Mouse (Mus musculus): ENCODE data around the gene Gm20388. TPM values are rescaled to one million over a fixed set of nuclear protein-coding genes. Genes with fewer than 3 reads are reported as not detected.

Gm20388 gene
- polyA plus RNA-seq, 1 experiment from 2014 or later: not detected

DNA sequence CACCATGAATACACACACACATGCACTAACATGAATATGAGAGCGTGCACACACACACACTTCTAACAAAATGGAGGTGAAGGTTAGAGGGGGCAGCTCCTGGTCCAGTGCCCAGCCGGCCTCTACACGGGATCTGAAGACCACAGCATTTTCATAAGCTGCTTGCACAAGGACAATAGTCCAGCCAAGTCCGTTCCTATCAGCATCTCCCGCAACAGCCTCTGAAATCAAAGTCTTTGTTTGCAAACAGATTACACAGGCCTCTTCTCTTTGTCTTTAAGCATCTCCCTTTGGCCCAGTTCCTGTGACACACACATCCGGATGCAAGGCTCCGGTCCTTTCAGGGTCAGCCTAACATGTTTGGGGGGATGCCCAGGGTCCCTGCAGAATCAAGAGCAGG, 1958.3 kb downstream of the Gm20388 start:
- Histone ChIP-seq H3K27ac (ENCODE audit: low read depth, low read length) (no peak overlapping the region), H3K4me3 (ENCODE audit: low read depth, low read length) (no peak overlapping the region), H3K4me2 (no peak overlapping the region), H3K9me3 (ENCODE audit: control insufficient read depth, low read length) (no peaks in the 10 kb centered on the region), H3K27me3 (ENCODE audit: control insufficient read depth, insufficient read depth, low read length) (no peaks in the 10 kb centered on the region), H3K4me1 (ENCODE audit: control insufficient read depth, insufficient read depth, low read length) (no peaks in the 10 kb centered on the region), H3K36me3 (ENCODE audit: control insufficient read depth, insufficient read depth, low read length) (no peaks in the 10 kb centered on the region), H3K9ac (ENCODE audit: low read length) (no peak overlapping the region)
- WGBS: 72% methylated on average over 7 of the region's 7 CpGs
- ATAC-seq (ENCODE audit: low FRiP score): no peak
- DNase-seq (ENCODE audit: low spot score, missing footprints): no peak

DNA sequence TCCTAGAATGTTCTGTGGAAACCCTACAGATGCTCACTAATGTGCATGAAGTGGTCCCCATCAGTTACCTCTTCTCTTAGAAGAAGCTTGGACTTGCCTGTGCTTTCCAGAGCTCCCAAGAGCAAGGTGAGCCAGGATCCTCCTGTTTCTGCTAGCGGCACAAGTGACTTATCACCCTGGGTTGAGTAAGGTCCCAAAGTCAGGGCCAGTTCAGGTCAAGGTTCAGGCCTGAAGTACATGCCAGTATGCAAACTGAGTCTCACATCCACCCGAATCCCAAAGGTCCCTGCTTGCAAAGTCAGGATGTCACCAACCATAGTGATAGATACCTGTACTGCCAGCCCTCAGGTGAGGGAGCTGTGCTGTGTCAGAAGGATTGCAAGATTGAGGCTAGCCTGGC, 1959.5 kb downstream of the Gm20388 start:
- Histone ChIP-seq H3K4me2 (no peak overlapping the region), H3K27ac (ENCODE audit: low read depth, low read length) (no peak overlapping the region), H3K36me3 (ENCODE audit: control insufficient read depth, insufficient read depth, low read length) (no peaks in the 10 kb centered on the region), H3K9me3 (ENCODE audit: control insufficient read depth, low read length) (no peaks in the 10 kb centered on the region), H3K4me1 (ENCODE audit: control insufficient read depth, insufficient read depth, low read length) (no peaks in the 10 kb centered on the region), H3K9ac (ENCODE audit: low read length) (no peak overlapping the region), H3K4me3 (ENCODE audit: low read depth, low read length) (no peak overlapping the region), H3K27me3 (ENCODE audit: control insufficient read depth, insufficient read depth, low read length) (no peaks in the 10 kb centered on the region)
- no peak for ATAC-seq (ENCODE audit: low FRiP score)
- no peak for DNase-seq (ENCODE audit: low spot score, missing footprints)
- WGBS: 90% methylated on average over 2 of the region's 2 CpGs

DNA sequence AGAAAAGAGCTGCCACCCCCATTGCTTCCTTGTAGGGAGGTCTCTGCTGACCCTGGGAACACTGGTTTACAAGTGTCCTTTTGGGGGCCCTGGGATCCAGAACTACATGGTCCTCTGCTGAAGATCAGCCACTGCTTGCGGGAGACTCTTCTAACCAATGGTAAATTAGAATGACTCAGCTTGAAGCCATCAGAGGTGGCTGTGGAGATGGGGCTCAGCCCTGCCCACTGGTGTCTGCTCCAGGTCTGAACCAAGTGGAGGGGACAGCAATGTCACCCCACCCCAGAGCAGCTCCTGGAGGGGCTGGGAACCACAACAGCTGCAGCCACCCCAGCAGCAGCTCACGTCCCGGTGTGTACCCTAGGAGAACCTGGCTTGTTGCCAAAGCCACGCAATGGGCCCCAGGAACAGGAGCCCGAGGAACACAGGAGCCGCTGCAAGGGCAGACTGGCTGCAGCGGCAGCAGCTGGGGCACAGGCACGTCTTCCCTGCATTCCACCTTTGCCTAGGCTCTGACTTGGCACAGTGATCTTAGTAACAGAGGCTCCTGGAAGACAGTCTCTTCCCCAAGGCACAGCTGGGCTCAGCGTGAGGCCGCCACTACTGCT, 1961.3 kb downstream of the Gm20388 start:
- H3K9ac ChIP-seq (ENCODE audit: low read length): no peak overlapping the region
- no peak overlapping the region for H3K4me3 ChIP-seq (ENCODE audit: low read depth, low read length)
- no peaks in the 10 kb centered on the region for H3K4me1 ChIP-seq (ENCODE audit: control insufficient read depth, insufficient read depth, low read length)
- no peak overlapping the region for H3K4me2 ChIP-seq
- H3K27me3 ChIP-seq (ENCODE audit: control insufficient read depth, insufficient read depth, low read length): no peaks in the 10 kb centered on the region
- no peaks in the 10 kb centered on the region for H3K36me3 ChIP-seq (ENCODE audit: control insufficient read depth, insufficient read depth, low read length)
- DNase-seq (ENCODE audit: low spot score, missing footprints) (no peak), ATAC-seq (ENCODE audit: low FRiP score) (no peak)
- no peak overlapping the region for H3K27ac ChIP-seq (ENCODE audit: low read depth, low read length)
- WGBS: 39% methylated on average over 10 of the region's 10 CpGs
- H3K9me3 ChIP-seq (ENCODE audit: control insufficient read depth, low read length): no peaks in the 10 kb centered on the region

DNA sequence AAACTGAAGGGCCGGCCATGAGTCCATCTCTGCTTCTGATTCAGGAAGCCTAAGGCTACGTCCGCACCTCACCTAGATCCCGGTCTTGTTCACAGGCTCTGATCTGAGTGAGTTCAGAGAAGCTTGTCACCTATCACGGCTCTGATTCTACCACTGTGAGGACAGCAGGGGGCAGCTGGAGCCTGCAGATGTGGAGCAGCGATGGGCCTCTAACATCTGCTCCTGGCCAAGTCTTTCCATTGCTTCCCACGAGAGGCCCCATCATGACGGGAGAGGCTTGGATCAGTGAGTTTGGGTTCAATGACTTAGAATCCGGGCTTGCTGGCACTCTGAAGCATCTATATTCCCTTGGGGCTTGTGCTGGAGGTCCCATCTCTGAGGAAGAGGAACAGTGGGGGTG, 1963.4 kb downstream of the Gm20388 start:
- H3K27me3 ChIP-seq (ENCODE audit: control insufficient read depth, insufficient read depth, low read length): no peaks in the 10 kb centered on the region
- H3K4me3 ChIP-seq (ENCODE audit: low read depth, low read length): no peak overlapping the region
- H3K9me3 ChIP-seq (ENCODE audit: control insufficient read depth, low read length): no peaks in the 10 kb centered on the region
- no peaks in the 10 kb centered on the region for H3K36me3 ChIP-seq (ENCODE audit: control insufficient read depth, insufficient read depth, low read length)
- no peaks in the 10 kb centered on the region for H3K4me1 ChIP-seq (ENCODE audit: control insufficient read depth, insufficient read depth, low read length)
- no peak for ATAC-seq (ENCODE audit: low FRiP score)
- 73% methylated on average over 9 of the region's 9 CpGs for WGBS
- no peak for DNase-seq (ENCODE audit: low spot score, missing footprints)
- no peak overlapping the region for H3K4me2 ChIP-seq
- H3K27ac ChIP-seq (ENCODE audit: low read depth, low read length): no peak overlapping the region
- no peak overlapping the region for H3K9ac ChIP-seq (ENCODE audit: low read length)

DNA sequence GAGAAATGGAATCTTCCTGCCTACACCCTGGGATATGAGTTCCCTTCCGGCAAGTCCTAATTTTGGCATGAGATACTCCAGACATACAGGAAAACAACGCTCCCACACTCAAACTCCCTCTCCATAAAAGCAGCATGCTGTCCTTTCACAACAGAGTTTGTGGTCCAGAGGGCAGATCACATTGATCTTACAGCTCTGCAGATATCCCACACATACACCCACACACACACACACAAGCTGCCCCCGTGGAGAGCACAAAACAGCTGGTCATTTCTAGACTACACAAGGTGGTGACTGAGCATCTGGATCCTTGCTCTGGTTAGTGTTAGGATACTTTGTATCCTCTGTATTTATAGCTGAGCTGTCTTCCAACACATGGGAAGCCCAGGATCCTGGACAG, 1964.4 kb downstream of the Gm20388 start:
- 85% methylated on average over 3 of the region's 3 CpGs for WGBS
- ATAC-seq (ENCODE audit: low FRiP score) (no peak), DNase-seq (ENCODE audit: low spot score, missing footprints) (no peak)
- H3K4me2 ChIP-seq: no peak overlapping the region
- H3K4me1 ChIP-seq (ENCODE audit: control insufficient read depth, insufficient read depth, low read length): no peaks in the 10 kb centered on the region
- no peaks in the 10 kb centered on the region for H3K9me3 ChIP-seq (ENCODE audit: control insufficient read depth, low read length)
- no peak overlapping the region for H3K4me3 ChIP-seq (ENCODE audit: low read depth, low read length)
- no peaks in the 10 kb centered on the region for H3K36me3 ChIP-seq (ENCODE audit: control insufficient read depth, insufficient read depth, low read length)
- no peaks in the 10 kb centered on the region for H3K27me3 ChIP-seq (ENCODE audit: control insufficient read depth, insufficient read depth, low read length)
- no peak overlapping the region; the same call in 1 of the 2 replicates for H3K9ac ChIP-seq (ENCODE audit: low read length)
- no peak overlapping the region for H3K27ac ChIP-seq (ENCODE audit: low read depth, low read length)

DNA sequence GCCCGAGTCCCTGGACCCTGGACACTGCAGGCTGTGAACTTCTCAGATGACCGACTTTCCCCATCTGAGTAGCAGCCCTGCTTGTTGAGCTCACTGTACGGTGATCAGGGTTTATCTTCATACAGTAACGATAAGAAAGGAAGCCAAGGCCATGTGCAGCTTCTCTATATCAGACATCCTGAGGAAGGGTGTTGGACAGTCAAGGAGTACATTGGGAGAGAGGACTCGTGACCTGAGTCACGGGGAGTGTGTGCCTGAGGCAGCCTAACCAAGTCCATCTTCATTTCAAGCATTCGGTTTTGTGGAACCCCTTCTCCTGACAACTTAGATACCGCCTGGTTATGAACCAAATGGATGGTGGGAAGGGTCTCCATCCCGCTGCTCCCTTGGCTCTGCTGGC, 1964.9 kb downstream of the Gm20388 start:
- WGBS: 86% methylated on average over 9 of the region's 9 CpGs
- Histone ChIP-seq H3K4me2 (no peak overlapping the region), H3K9me3 (ENCODE audit: control insufficient read depth, low read length) (no peaks in the 10 kb centered on the region), H3K4me1 (ENCODE audit: control insufficient read depth, insufficient read depth, low read length) (no peaks in the 10 kb centered on the region), H3K27ac (ENCODE audit: low read depth, low read length) (no peak overlapping the region), H3K9ac (ENCODE audit: low read length) (no peak overlapping the region; the same call in 1 of the 2 replicates), H3K4me3 (ENCODE audit: low read depth, low read length) (no peak overlapping the region), H3K36me3 (ENCODE audit: control insufficient read depth, insufficient read depth, low read length) (no peaks in the 10 kb centered on the region), H3K27me3 (ENCODE audit: control insufficient read depth, insufficient read depth, low read length) (no peaks in the 10 kb centered on the region)
- DNase-seq (ENCODE audit: low spot score, missing footprints) (no peak), ATAC-seq (ENCODE audit: low FRiP score) (no peak)

DNA sequence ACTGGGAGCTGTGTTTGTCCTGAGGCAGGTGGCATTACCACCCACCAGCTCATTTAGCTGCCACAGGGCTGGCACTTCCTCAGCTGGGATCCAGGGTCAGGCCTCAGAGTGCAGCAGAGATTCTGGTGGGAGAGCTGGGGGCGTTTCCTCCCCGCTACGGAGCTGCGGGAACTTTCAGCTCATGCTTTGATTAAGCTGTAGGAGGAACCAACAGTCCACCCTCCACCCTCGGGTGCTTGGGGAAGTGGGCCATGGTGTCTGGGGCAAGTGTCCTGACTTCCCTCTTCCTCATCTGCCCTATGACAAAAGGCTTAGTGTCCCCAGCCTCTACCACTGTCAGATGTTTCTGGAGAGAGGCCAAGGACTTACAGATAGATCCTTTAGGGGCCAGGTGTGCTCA, 1966.6 kb downstream of the Gm20388 start:
- DNase-seq (ENCODE audit: low spot score, missing footprints) (no peak), ATAC-seq (ENCODE audit: low FRiP score) (no peak)
- 81% methylated on average over 5 of the region's 5 CpGs for WGBS
- no peak overlapping the region for H3K4me3 ChIP-seq (ENCODE audit: low read depth, low read length)
- H3K4me1 ChIP-seq (ENCODE audit: control insufficient read depth, insufficient read depth, low read length): no peaks in the 10 kb centered on the region
- H3K27ac ChIP-seq (ENCODE audit: low read depth, low read length): no peak overlapping the region
- no peak overlapping the region for H3K9ac ChIP-seq (ENCODE audit: low read length)
- no peaks in the 10 kb centered on the region for H3K9me3 ChIP-seq (ENCODE audit: control insufficient read depth, low read length)
- no peaks in the 10 kb centered on the region for H3K36me3 ChIP-seq (ENCODE audit: control insufficient read depth, insufficient read depth, low read length)
- no peak overlapping the region for H3K4me2 ChIP-seq
- H3K27me3 ChIP-seq (ENCODE audit: control insufficient read depth, insufficient read depth, low read length): no peaks in the 10 kb centered on the region

DNA sequence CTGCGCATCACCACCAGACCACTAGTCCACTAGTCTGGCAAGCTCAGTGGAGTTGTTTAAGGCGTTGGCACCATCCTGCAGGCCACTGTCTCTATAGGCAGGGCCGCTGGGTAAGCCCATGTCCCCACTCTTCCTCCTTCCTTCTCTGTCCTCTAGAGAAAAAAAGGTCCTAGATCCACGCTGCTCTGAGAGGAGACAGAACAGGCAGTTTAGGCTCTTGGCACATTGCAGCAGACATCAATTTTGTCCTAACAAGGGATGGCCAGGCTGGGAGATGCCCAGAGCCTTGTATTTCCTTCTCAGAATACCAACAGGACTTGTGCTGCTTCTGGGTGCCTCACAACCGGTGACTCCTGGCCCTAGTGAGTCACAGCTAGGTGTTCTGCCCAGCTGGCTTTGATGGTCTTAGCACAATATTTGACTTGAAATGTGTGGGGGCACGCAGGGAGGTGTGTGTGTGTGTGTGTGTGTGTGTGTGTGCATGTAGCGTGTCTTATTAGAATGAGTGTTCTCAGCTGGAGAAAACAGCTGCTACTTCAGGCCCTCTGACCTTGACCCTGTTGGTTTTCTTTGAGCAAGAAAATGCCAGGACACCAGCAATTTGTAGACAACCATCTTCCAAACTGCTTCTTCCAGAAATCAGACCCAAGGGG, 1967.3 kb downstream of the Gm20388 start:
- ATAC-seq (ENCODE audit: low FRiP score): no peak
- 84% methylated on average over 7 of the region's 7 CpGs for WGBS
- Histone ChIP-seq H3K27ac (ENCODE audit: low read depth, low read length) (no peak overlapping the region), H3K27me3 (ENCODE audit: control insufficient read depth, insufficient read depth, low read length) (no peaks in the 10 kb centered on the region), H3K9me3 (ENCODE audit: control insufficient read depth, low read length) (no peaks in the 10 kb centered on the region), H3K9ac (ENCODE audit: low read length) (no peak overlapping the region), H3K4me2 (no peak overlapping the region), H3K4me3 (ENCODE audit: low read depth, low read length) (no peak overlapping the region), H3K4me1 (ENCODE audit: control insufficient read depth, insufficient read depth, low read length) (no peaks in the 10 kb centered on the region), H3K36me3 (ENCODE audit: control insufficient read depth, insufficient read depth, low read length) (no peaks in the 10 kb centered on the region)
- DNase-seq (ENCODE audit: low spot score, missing footprints): no peak

DNA sequence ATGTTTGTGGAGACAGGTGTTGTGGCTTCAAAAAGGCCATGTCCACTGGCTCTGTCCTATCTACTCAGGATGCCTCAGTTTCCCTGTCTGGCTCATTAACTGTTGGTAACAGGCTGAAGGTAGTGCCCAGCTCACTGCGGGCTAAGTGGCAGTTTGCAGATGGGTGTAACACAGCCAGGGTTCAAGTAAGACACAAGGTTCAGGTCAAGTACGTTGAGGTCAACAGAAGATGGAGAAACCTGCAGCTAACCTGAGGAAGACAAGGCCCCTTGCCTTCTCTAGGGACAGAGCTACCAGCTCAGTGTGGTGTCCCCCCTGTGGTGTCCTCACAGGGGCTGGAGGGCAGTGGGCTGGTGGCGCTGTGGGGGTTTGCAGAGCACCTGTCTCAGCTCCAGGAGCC, 1969.1 kb downstream of the Gm20388 start:
- H3K4me3 ChIP-seq (ENCODE audit: low read depth, low read length): no peak overlapping the region
- peaks cover 2% of the 10 kb centered on the region; the same call in 1 of the 2 replicates for H3K36me3 ChIP-seq (ENCODE audit: control insufficient read depth, insufficient read depth, low read length)
- DNase-seq (ENCODE audit: low spot score, missing footprints) (no peak), ATAC-seq (ENCODE audit: low FRiP score) (no peak)
- no peaks in the 10 kb centered on the region for H3K27me3 ChIP-seq (ENCODE audit: control insufficient read depth, insufficient read depth, low read length)
- no peak overlapping the region for H3K27ac ChIP-seq (ENCODE audit: low read depth, low read length)
- 75% methylated on average over 3 of the region's 3 CpGs for WGBS
- H3K4me1 ChIP-seq (ENCODE audit: control insufficient read depth, insufficient read depth, low read length): no peaks in the 10 kb centered on the region
- no peaks in the 10 kb centered on the region for H3K9me3 ChIP-seq (ENCODE audit: control insufficient read depth, low read length)
- no peak overlapping the region for H3K4me2 ChIP-seq
- H3K9ac ChIP-seq (ENCODE audit: low read length): no peak overlapping the region

Measured in midbrain, embryonic 11.5 days (tissue).